Mouse (Mus musculus) testis, postnatal 14 days (tissue): ENCODE data around the gene Nrgn.

ENCODE experiments used
- DNase-seq: peaks from one replicate; pipeline ENCODE4 v3.0.0; 2021; ENCODE audit warnings: low spot score

The Nrgn gene

DNA sequence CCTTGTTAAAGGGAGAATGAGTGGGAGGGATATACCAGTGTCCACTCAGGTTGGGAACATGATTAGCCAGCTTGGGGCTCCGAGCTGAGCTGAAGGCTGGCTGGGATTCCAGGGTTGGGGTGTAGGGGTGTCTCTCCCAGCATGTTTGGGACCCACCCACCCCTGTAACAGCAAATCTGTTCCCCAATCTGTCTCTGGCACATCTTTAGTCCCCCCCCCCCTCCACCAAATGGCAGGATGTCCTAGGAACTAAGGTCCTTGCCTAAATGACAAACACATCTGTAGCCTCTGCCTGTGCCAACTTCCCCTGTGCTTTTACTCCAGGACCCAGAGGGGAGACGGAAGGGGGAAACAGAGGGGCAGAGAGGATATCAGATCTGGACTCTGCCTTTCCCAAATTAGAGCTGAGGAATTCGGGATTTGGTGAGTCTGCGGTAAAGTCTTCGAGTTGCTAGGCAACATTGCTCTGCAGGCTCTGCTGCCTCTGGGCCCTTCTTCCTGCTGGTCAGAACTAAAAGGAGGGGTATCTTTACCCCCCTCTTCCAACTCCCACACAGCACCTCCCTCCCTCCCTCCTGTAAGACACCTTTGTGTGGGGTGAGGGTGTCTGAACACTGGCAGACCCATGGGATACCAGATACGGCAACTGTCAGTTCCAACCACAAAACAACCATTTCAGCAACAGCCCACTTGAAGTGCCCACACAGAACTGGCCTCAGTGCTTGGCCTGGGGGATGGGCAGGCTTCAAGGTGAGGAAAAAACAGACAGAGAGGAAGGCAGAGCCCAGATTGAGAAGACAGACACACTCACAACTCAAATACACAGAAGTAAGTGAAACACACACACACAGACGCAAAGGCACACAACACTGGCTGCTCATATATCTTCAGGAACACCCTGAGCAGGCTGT is 2.4 kb upstream of the Nrgn start, which contains the start of gene Siae:
Gene Siae (plus strand): TSS at position 861 of the 911 bp plus-strand sequence.
- no peak for DNase-seq

DNA sequence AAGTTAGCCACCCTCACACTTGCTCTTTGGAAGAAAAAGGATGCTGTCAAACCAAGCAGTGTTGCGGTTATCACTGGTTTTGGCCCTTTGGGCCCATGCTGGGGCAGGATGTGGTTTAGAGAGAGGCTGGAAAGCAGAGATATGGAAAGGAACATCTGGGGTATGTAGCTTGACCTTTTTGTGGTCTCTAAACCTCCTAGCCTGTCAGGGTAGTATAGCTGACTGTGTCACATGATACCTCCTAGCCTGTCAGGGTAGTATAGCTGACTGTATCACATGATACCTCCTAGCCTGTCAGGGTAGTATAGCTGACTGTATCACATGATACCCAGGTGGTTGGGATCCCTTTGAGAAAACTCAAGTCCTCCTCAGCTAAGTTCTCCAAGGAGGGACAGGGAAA is 1.6 kb upstream of the Nrgn start:
- no peak for DNase-seq

DNA sequence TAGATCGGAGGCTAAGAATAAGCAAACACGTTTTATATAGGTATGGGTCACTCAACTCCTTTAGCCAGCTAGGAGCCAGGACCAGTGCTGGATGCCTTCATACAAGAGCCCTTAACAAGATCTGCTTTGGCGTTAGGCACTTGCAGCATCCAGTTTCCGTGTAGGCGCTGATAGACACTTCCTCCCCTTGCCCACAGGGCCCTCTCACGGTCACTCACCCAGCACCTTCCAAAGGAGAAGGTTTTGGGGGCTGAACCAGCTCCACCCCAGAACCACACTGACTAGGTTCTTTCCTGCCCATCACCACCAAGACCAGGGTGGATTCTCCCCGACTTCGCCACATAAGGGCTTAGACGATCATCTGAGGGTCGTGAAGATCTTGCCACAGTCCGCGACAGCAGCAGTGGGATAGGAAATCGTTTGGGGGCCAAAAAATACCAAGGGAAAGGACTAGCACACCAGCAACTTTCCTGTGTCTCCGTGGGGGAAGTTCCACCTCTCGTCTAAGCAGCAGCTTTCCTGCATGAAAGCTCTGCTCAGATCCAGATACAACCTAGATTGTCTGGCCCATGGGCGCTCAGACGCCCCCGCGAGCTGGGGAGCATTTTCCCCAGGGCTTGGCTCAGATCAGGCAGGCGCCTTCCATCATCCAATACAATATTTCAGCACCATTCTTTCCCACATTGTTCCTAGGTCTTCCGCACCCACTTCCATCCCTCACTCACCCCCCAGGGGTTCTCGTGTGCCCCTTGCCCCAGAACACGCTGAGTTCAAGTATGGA is 763 bp downstream of the Nrgn start:
- no peak for DNase-seq

DNA sequence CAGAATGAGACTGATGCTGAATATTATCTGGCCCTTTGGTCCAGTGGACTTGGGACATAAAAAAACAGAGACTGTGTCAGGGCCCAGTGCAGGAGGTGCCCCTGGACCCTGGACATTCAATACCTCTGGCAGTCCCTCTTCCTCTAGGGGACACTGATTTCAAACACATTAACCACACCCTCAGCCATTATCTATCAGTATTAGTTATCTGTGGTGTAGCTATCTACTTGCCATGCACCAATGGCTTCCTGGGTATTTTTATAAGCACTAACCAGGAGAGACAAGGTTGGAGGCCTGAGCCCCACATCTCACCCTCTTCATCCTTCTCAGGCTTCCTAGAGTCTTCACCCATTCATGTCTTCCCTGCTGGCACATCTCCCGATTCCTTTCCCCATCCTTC is 2.3 kb downstream of the Nrgn start:
- no peak for DNase-seq

DNA sequence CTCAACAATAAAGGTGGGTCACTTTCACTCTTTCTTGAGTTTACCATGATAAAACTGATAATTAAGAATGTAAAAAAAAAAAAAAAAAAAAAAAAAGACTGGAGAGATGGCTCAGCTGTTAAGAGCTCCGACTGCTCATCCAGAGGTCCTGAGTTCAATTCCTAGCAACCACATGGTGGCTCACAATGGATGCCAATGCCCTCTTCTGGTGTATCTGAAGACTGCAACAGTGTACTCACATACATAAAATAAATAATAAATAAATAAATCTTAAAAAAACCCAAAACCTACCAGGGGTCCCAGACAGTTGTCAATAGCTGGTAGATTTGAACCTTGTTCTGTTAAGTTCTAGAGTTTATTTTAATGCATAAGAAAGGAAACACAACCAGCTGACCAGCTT is 5.8 kb downstream of the Nrgn start:
- no peak for DNase-seq

DNA sequence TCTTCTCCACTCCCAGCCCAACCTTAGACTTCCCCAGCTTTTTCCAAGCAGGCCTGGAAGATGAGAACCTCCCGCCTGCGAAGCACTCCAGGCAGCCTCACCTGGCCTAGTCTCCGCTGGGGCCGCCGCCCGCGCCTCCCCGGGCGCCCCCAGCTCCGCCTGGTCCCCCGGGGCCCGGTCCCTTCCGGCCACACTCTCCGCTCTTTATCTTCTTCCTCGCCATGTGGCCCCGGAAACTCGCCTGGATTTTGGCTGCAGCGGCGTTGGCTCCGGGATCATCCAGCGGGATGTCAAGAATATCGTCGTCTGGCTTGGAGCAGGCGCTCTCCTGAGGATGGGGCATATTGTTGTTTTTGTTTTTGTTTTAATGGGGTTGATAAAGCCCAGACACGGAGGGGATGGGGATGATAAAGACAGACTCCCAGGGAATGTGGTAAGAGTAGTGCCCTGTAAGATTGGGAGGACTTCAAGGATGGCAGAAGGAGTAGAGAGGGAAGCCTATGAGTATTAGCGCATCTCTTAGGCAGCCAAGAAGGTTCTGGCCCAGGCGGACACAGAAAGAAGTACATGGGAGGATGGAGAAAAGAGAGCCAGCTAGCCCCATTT is 6.8 kb downstream of the Nrgn start:
- DNase-seq: no peak

DNA sequence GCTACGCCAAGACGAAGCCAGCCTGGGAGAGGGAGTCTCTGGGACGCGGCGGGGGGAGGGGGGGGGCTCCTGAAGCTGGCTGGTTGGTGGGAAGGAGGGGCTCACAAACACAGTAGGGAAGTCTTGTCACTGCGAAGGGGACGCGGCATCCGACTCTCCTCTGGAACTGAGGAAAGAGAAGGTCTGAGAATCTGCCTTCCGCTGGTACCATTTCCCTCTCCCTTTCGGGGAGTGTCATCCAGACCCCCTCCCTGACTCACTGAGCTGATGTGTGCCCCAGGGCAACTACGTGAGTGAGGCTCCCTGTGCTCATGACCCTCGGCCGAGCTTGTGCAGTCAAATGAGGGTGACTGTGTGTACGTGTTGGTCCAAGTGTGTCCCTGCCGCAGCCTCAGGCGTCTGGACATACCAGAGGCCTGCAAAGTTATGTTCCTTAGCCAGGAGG is 7.5 kb downstream of the Nrgn start:
- DNase-seq: no peak

DNA sequence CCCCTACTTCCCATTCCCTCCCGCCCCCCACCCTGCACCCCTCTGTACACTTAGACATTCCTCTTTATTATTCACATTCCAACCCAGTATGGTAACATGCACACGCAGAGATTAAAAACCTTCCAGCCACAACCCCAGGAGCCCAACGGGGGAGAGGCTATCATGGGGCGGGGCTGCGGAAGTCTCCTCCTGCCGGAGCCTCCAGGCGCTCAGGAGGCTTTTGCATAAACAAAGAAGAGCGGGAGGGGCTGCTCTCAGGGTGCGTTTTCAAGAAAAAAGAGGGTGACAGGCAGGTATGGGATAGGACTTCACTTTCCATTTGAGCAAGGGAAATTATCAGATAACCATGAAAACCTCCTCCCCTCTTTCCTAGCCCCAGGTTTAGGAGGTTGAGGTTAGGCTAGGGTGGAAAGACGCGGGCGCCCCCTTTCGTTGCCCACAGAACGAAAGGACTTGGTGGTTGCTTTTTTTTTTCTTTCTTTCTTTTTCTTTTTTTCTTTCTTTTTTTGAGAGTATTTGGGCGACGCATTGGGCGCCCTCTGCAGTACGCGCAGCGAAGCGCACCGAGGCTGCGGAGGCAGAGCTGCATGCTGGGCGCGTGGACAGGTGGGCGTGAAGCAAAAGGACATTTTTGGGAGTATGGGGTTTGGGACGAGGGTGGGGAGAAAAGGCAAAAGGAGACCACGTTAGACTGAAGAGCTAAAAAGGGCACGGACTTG is 8.1 kb downstream of the Nrgn start:
- peak; percentile 26 for DNase-seq

DNA sequence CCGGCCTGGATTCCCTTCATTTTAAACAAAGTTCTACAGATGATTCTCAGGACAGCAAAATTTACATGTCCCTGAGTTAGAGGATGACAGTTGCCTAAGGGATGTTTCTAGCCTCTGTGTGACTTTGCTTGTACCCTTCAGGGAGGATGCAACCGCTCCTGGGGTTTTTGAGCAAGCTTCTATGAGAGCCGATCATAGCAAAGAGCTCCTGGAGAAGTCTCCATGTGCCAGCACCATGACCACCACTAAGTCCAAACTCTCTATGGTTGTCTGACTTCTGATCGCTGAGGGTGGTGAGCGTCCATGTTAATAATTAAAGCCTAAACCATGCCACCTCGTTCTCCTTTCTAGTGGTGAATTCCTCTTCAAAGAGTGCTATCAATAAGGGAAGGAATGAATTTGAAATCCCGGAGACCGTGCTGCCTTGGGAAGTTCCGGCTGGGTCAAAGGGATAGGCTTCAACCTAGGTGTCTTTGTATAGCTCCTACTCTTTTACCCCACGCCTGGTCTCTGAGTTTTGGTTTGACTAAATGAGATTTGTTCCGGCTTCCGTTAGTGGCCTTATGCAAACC is 8.7 kb downstream of the Nrgn start:
- DNase-seq: no peak

DNA sequence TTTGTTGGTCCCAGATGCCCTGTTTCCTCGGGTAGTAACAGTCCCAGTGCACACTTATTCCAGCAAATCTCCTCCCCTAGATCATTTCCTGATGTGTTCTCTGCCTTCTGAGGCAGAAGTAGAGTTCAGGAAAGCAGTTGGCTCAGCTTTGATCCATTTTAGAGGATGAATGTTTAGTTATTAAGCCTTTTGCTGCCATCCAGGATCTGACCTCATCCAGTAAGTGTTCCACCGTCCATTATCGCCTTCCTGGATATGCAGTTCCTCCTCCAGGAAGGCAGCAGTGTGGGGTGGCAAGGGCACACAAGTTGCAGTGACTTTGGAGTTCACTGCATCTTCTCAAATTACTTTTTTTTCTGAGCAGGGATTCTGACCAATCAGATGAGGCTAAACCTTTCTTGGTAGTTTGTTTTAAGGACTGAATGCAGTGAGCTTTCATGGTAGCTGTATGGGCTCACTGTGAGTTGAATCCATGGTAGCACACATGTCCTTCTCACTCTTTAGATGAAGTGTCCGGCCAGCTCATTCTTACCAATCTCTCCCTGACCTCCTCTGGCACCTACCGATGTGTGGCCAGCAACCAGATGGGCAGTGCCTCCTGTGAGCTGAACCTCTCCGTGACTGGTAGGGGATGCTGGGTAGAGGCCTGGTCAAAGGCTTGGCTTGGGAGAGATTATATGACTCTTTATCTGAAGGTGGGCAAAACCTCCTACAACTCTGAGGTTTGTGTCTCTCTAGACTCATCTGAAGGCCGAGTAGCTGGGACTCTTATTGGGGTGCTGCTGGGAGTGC is 10.7 kb downstream of the Nrgn start:
- no peak for DNase-seq

DNA sequence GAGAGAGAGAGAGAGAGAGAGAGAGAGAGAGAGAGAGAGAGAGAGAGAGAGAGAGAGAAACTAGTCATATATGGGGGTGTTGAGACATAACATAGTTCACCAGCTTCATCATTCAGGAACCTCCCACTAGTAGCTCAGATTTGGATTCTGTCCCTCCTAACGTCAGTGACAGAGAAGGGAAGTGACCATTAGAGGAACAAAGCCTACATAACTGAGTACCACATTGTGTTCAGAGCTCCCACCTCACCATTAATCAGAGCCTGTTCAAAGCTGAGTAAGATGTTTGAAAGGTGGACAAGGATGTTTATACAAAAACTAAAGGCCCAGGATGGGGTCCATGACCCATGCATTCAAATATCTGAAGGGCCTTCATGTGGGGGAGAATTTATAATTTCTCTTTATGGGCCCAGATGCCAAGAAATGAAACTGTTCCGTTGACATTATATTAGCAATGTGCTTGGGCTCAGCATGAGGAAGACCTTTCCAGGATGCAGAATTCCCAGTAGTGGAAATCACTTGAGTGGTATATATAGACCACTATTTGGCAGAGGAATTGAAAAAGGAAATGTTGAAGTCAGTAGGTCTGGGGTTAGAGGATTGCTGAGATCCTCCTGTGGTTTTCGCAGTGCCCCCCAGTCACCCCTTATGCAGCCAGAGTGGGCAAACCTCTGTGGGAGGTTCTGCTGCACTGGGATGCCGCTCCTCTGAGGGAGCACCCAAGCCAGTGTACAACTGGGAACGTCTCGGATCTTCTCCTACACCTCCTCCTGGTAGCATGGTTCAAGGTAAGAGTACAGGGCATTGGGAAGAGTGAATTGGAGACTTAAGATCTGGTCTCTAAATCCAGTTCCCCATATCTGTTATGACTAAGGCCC is 11.8 kb downstream of the Nrgn start:
- DNase-seq: no peak

DNA sequence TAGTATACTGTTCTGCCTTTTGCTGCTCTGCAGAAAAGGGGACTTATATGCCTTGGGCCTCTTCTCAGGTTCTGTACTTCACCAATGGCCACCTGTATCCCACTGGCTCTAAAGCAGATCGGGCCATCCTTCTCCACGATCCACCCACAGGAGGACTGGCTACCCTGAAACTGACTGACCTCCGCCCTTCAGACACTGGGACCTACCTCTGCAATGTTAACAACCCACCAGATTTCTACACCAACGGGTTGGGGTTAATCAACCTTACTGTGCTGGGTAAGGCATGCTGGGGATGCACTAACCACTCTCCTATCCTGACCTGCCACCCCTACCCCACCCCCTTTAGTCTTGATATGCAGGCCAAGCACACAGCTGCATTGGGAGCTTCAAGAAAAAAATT is 12.5 kb downstream of the Nrgn start:
- no peak for DNase-seq

DNA sequence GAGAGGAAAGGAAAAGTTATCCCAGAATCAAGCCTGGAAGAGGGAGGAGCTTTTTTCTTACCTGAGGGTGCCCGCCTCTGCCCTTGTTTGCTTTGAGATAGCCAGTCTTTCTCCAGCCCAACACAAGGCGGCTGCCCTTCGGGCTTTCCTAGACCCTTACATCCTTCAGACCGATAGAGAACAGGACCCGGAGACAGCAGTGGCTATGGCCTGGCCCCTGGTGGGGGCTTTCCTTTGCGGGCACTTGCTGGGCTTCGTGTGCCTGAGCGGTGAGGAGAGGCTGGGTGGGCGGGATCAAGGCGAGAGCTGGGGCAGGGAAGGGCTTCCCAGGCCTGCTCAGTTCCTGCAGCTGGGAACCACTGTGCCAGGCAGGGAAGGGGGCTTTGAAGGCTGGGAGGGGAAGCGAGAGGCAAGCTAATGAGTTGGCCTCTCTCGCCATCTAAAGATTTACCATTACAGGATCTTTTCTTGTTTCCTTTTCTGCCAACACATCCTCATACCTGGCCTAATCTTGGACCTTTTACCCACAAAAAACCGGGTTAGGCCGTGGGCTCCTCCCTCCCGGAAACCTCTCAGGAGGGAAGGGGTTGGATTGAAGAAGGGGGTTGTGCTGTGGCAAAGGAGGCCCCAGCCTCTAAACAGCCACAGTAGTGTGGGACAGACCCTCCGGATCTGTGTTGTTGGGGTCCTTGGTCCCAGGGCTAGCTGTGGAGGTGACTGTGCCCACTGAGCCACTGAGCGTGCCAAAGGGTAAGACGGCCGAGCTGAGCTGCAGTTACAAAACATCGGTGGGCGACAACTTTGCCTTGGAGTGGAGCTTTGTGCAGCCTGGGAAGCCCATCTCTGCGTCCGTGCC is 13.3 kb downstream of the Nrgn start, which contains the start of gene Vsig2:
Gene Vsig2 (plus strand): TSS at position 86 of the 856 bp plus-strand sequence.
- no peak for DNase-seq

DNA sequence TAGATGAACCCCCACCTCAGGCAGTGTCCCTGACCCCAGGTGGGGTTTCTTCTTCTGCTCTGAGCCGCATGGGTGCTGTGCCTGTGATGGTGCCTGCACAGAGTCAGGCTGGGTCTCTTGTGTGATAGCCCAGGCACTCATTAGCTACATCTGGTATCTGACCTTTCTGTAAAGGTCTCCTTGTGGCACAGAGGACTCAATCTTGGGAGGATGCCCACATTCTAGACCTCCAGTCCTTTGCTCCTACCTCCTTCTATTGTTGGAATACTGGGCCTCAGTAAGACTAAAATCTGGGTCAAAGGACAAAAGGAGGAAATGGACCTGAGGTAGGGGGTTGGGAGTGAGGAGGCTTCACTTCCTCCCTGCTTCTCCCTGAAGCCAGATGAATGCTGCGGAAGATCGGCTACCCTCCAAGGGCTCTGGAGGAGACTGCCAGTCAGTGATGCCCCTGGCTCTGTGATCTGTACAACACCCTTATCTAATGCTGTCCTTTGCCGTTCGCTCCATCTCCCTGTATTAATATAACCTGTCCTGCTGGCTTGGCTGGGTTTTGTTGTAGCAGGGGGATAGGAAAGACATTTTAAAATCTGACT is 14.9 kb downstream of the Nrgn start:
- no peak for DNase-seq

DNA sequence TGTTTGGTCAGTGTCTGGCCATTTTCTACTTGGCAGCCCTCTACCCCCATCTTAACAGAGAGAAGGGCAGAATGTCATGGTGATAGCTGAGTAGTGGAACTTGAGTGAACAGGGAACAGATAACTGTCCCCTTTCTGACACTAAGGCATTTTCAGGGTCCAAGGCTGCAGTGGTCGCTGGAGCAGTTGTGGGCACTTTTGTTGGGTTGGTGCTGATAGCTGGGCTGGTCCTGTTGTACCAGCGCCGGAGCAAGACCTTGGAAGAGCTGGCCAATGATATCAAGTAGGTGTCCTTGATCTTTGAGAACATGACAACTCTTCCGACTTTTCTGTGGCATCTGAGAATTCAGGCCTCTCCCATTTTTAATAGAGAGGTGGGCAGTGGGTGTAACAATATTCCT is 15.9 kb downstream of the Nrgn start:
- DNase-seq: no peak

DNA sequence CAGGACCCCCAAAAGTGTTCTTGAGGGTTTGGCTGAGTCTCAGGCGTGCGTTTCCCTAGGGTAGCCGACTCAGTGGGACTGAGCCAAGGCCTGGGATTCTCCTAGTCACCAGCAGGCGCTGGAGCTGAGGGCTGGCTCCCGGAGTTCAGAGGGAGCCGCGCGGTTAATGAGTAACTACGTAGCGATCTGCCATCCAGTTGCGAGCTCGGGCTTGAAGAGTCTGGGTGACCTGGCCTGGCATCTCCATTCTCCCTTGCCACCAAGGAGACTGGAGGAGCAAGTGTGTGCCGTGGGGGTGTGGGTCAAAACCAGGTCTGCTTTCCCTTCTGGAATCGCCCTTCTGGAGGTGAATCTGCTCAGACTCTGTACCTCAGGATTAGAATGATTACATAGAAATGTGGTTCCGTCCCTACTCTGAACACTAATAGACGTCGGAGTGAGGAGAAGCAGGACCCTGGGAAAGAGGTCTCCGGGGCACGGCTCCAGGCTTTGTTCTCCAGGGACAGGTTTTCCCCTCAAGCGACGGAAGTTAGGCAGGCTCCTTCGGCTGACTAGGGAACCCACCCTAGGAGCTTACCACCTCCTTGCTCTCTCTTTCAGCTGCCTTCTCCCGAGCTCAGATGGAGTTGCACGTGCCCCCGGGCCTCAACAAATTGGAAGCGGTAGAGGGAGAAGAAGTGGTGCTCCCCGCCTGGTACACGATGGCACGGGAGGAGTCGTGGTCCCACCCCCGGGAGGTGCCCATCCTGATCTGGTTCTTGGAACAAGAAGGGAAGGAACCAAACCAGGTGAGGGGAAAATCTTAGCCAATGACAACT is 21.6 kb downstream of the Nrgn start:
- peak; percentile 62 for DNase-seq
